Mouse (Mus musculus): ENCODE measurements around the gene Htr6.

The Htr6 gene

GRCm38 (mm10) chr4:139088982-139089671 is 13.8 kb upstream of the Htr6 start:
- no peak for DNase-seq (ENCODE audit: low read depth, low spot score)

- no peak for DNase-seq (ENCODE audit: low read depth, low spot score)
Measured at GRCm38 (mm10) chr4:139086984-139087383, 11.6 kb upstream of the Htr6 start.

- DNase-seq (ENCODE audit: low read depth, low spot score) = peak; percentile 91
Measured at GRCm38 (mm10) chr4:139086037-139086436, 10.7 kb upstream of the Htr6 start.

GRCm38 (mm10) chr4:139085337-139085736 is 10.0 kb upstream of the Htr6 start:
- DNase-seq (ENCODE audit: low read depth, low spot score) = no peak

- DNase-seq (ENCODE audit: low read depth, low spot score) = no peak
Measured at GRCm38 (mm10) chr4:139082790-139083564, 7.6 kb upstream of the Htr6 start.

- no peak for DNase-seq (ENCODE audit: low read depth, low spot score)
Measured at GRCm38 (mm10) chr4:139081270-139081931, 6.0 kb upstream of the Htr6 start.

GRCm38 (mm10) chr4:139080259-139080658 is 4.9 kb upstream of the Htr6 start:
- DNase-seq (ENCODE audit: low read depth, low spot score) = no peak

GRCm38 (mm10) chr4:139079439-139079838 is 4.1 kb upstream of the Htr6 start:
- DNase-seq (ENCODE audit: low read depth, low spot score) = no peak

- DNase-seq (ENCODE audit: low read depth, low spot score) = no peak
Measured at GRCm38 (mm10) chr4:139078726-139079125, 3.4 kb upstream of the Htr6 start.

GRCm38 (mm10) chr4:139078313-139078712 is 2.9 kb upstream of the Htr6 start:
- DNase-seq (ENCODE audit: low read depth, low spot score) = peak; percentile 62

- no peak for DNase-seq (ENCODE audit: low read depth, low spot score)
Measured at GRCm38 (mm10) chr4:139075915-139076314, 545 bp upstream of the Htr6 start.

- no peak for DNase-seq (ENCODE audit: low read depth, low spot score)
Measured at GRCm38 (mm10) chr4:139074060-139074459, 1.3 kb downstream of the Htr6 start.

- no peak for DNase-seq (ENCODE audit: low read depth, low spot score)
Measured at GRCm38 (mm10) chr4:139068287-139068686, 7.1 kb downstream of the Htr6 start.

GRCm38 (mm10) chr4:139064831-139065230 is 10.5 kb downstream of the Htr6 start:
- no peak for DNase-seq (ENCODE audit: low read depth, low spot score)

GRCm38 (mm10) chr4:139059569-139059968 is 15.8 kb downstream of the Htr6 start:
- DNase-seq (ENCODE audit: low read depth, low spot score) = peak; percentile 78

GRCm38 (mm10) chr4:139058029-139058428 is 17.3 kb downstream of the Htr6 start:
- DNase-seq (ENCODE audit: low read depth, low spot score) = no peak

- no peak for DNase-seq (ENCODE audit: low read depth, low spot score)
Measured at GRCm38 (mm10) chr4:139057291-139057690, 18.1 kb downstream of the Htr6 start.

GRCm38 (mm10) chr4:139055744-139056143 is 19.6 kb downstream of the Htr6 start:
- DNase-seq (ENCODE audit: low read depth, low spot score) = no peak

GRCm38 (mm10) chr4:139055336-139055735 is 20.0 kb downstream of the Htr6 start:
- DNase-seq (ENCODE audit: low read depth, low spot score) = no peak

GRCm38 (mm10) chr4:139054300-139054923 is 21.0 kb downstream of the Htr6 start:
- DNase-seq (ENCODE audit: low read depth, low spot score) = no peak

- no peak for DNase-seq (ENCODE audit: low read depth, low spot score)
Measured at GRCm38 (mm10) chr4:139053391-139053790, 22.0 kb downstream of the Htr6 start.

GRCm38 (mm10) chr4:139052796-139053195 is 22.6 kb downstream of the Htr6 start:
- DNase-seq (ENCODE audit: low read depth, low spot score) = no peak

Data from forelimb bud, embryonic 11.5 days (tissue).